Mouse (Mus musculus): ENCODE measurements at regions not wholly inside any gene's neighbourhood (a gene's known extent, or its start where the extent isn't known, plus 50 kb on each side); places are given as distances from the start of the nearest gene placed in this dataset.

- TF ChIP-seq GATA2 (IDR thresholded peaks at IDR 0.05; ENCODE audit: borderline replicate concordance, low read depth, low read length), result no peak
- TF ChIP-seq CTCF (IDR thresholded peaks at IDR 0.05; ENCODE audit: low read depth, low read length), result no peak
- no peak for TF ChIP-seq POLR2AphosphoS5 (IDR thresholded peaks at IDR 0.05; ENCODE audit: insufficient replicate concordance, low read depth, low read length)
- TF ChIP-seq TAL1 (conservative IDR thresholded peaks at IDR 0.05; ENCODE audit: low read depth, low read length), result no peak
Measured at GRCm38 (mm10) chr11:71945098-71945413, 92.3 kb downstream of the Aipl1 start.

Measured in G1E (cell line).